Mouse (Mus musculus): ENCODE data around the gene Cers6. TPM values are rescaled to one million over a fixed set of nuclear protein-coding genes. Genes with fewer than 3 reads are reported as not detected.

Gene Cers6
- polyA plus RNA-seq, 1 experiment from 2014 or later, result 82.3 TPM

DNA sequence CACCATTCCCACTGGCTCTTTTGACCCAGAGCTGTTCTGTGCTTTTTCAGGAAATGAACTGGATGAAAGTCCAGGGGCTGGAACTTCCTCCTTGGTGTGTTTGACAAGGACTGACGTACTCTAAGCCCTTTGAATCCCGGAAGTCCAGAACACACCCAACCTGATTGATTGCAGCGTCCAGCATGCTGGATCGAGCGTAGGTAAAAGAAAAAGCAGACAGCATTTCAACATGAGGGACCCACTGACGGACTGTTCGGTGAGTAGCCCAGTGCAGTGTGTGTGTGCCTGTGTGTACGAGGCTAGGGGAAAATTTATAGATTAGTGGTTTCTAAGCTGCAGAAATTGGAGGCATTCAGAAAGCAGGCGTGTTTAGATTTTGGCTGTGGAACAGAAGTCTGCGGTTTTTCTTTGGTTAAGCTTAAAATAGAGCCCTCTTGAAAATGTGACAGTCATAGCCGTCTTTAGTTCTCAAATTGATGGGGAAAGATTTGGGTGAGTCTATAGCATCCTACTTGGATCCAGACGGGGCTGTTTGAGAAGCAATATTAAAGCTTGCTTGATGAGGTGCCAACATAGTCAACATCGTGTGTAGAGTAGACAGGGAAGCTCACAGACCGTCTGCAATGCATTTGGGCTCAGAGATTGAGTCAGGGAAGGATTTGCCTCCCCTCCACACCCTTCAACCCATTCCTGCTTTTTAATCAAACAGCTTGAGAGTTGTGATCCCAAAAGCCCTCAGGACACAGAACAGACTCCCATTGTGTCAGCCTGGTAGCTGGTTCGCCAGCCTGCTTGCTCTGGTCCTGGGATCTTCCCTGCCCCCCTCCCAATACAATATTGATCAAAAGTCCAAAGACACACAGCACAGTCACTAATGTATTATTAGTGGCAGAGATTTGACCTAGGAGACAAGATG, 274.7 kb downstream of the Cers6 start, which contains the start of gene Nostrin:
Gene Nostrin, plus strand, starts transcription at position 140 of the 916 bp plus-strand sequence.
- Histone ChIP-seq H3K27me3 (ENCODE audit: control insufficient read depth, insufficient read depth, low read length) (no peaks in the 10 kb centered on the region), H3K27ac (ENCODE audit: low read depth, low read length) (no peak within 1 kb of the TSS), H3K4me2 (ENCODE audit: low read depth, low read length) (no peak within 1 kb of the TSS), H3K4me3 (ENCODE audit: low read depth, low read length) (no peak within 1 kb of the TSS), H3K36me3 (ENCODE audit: control insufficient read depth, insufficient read depth, low read length) (no peaks in the 10 kb centered on the region), H3K9ac (replicated peaks; ENCODE audit: low read depth, low read length) (no peak within 1 kb of the TSS), H3K9me3 (ENCODE audit: control insufficient read depth, low read length) (no peaks in the 10 kb centered on the region), H3K4me1 (ENCODE audit: control insufficient read depth, insufficient read depth, low read length) (no peaks in the 10 kb centered on the region)
- ATAC-seq (ENCODE audit: low read depth), result no peak
- 68% methylated on average over 15 of the region's 15 CpGs for WGBS

DNA sequence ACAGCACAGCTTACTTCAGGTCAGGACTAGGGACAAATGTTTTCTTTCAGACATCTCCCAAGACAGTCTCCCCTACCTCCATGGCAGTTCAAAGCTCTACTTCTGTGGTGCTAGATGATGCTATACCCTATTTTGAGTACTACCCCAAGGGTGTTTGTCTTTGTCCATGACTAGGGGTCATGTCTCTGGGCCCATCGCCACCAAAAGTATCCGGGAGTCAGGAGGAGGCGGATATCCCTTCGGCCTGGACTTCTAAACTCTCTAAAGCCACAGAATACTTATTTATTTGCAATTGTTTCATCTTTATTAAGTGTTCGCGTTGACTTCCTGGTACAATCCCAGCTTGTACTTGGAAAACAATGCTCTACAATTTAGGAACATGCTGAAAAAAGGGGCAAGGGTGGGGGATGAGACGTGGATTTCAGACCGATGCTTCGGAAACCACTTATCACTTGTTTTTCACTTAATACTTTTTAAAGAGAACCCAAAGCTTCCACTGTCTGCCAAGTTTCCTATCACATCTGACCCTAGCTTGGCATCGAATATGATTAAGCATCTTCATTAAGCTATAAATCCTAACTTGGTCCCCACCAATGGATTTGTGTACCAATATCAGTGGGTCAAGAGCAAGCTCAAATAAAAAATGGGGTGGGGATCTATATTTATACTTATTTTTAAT, 276.3 kb downstream of the Cers6 start:
- H3K9ac ChIP-seq (replicated peaks; ENCODE audit: low read depth, low read length), result no peak overlapping the region
- 92% methylated on average over 10 of the region's 10 CpGs for WGBS
- H3K4me3 ChIP-seq (ENCODE audit: low read depth, low read length), result no peak overlapping the region

DNA sequence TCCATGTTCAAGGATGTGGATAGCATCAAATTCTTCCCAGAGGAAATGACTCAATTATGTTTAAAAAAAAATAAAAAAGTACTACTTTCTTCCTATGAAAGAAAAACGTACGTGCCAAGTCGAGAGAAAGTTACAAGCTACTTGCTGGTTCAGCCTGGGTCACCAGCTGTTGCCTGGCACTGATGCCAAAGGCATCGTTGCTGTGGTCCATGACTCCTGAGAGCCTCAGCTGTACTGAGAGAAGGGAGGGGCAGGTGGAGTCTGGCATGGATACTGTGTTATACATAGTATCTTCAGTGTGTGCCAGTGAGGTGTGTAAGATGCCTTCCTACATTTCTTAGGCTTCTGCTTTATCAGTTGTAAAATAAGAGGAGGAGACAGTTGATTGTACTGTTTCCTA, 277.5 kb downstream of the Cers6 start:
- no peaks in the 10 kb centered on the region for H3K9me3 ChIP-seq (ENCODE audit: control insufficient read depth, low read length)
- no peaks in the 10 kb centered on the region for H3K36me3 ChIP-seq (ENCODE audit: control insufficient read depth, insufficient read depth, low read length)
- H3K4me3 ChIP-seq (ENCODE audit: low read depth, low read length), result no peak overlapping the region
- no peaks in the 10 kb centered on the region for H3K4me1 ChIP-seq (ENCODE audit: control insufficient read depth, insufficient read depth, low read length)
- H3K9ac ChIP-seq (replicated peaks; ENCODE audit: low read depth, low read length), result no peak overlapping the region
- no peaks in the 10 kb centered on the region for H3K27me3 ChIP-seq (ENCODE audit: control insufficient read depth, insufficient read depth, low read length)
- no peak overlapping the region for H3K4me2 ChIP-seq (ENCODE audit: low read depth, low read length)
- no peak overlapping the region for H3K27ac ChIP-seq (ENCODE audit: low read depth, low read length)
- WGBS, result 58% methylated on average over 4 of the region's 4 CpGs
- ATAC-seq (ENCODE audit: low read depth), result no peak

More for the DNA sequence above, 276.3 kb downstream of the Cers6 start:
- H3K9me3 ChIP-seq (ENCODE audit: control insufficient read depth, low read length), result no peaks in the 10 kb centered on the region
- H3K27me3 ChIP-seq (ENCODE audit: control insufficient read depth, insufficient read depth, low read length), result no peaks in the 10 kb centered on the region
- no peak overlapping the region for H3K27ac ChIP-seq (ENCODE audit: low read depth, low read length)
- no peak for ATAC-seq (ENCODE audit: low read depth)
- H3K4me1 ChIP-seq (ENCODE audit: control insufficient read depth, insufficient read depth, low read length), result no peaks in the 10 kb centered on the region
- no peaks in the 10 kb centered on the region for H3K36me3 ChIP-seq (ENCODE audit: control insufficient read depth, insufficient read depth, low read length)
- H3K4me2 ChIP-seq (ENCODE audit: low read depth, low read length), result no peak overlapping the region

DNA sequence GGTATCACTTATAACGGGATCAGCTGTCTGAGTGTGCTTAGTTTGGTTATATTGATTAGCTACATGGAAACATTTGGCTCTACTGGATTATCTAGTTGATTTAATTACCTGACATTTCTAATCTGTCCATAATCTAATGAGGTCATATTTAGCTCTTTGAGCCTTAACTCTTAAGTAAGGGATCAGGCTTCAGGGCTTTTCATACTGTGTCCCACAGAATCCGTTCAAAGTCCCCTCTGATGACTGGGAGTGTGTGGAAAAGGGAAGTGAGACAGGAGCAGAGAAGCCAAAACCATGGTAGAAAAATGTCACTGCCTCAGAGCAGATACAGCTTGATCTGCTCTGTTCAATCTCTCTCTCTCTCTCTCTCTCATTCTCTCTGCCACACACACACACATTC, 279.0 kb downstream of the Cers6 start:
- Histone ChIP-seq H3K4me1 (ENCODE audit: control insufficient read depth, insufficient read depth, low read length) (no peaks in the 10 kb centered on the region), H3K27me3 (ENCODE audit: control insufficient read depth, insufficient read depth, low read length) (no peaks in the 10 kb centered on the region), H3K36me3 (ENCODE audit: control insufficient read depth, insufficient read depth, low read length) (no peaks in the 10 kb centered on the region), H3K27ac (ENCODE audit: low read depth, low read length) (no peak overlapping the region), H3K9ac (replicated peaks; ENCODE audit: low read depth, low read length) (no peak overlapping the region), H3K4me3 (ENCODE audit: low read depth, low read length) (no peak overlapping the region), H3K9me3 (ENCODE audit: control insufficient read depth, low read length) (no peaks in the 10 kb centered on the region), H3K4me2 (ENCODE audit: low read depth, low read length) (no peak overlapping the region)
- ATAC-seq (ENCODE audit: low read depth), result no peak
- WGBS, result 79% methylated on average over 2 of the region's 2 CpGs

DNA sequence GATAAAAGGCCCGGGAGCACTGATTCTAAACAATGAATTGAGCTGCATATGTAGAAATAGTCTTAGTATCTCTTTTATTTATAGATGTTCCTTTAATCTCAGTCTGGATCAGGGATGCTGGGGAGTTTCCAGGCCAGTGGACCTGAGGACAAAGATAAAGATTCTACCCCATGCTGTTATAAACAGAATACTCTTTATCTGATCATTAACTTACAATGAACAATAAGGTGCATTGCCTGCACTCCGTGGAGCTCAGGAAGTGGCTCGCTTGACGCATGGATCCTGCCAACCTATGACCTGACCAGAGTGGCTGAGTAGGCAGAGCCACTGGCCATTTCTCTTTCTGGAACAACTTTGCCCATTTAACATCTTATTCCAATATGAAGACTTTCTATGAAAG, 279.6 kb downstream of the Cers6 start:
- Histone ChIP-seq H3K36me3 (ENCODE audit: control insufficient read depth, insufficient read depth, low read length) (no peaks in the 10 kb centered on the region), H3K9me3 (ENCODE audit: control insufficient read depth, low read length) (no peaks in the 10 kb centered on the region), H3K4me3 (ENCODE audit: low read depth, low read length) (no peak overlapping the region), H3K9ac (replicated peaks; ENCODE audit: low read depth, low read length) (no peak overlapping the region), H3K4me1 (ENCODE audit: control insufficient read depth, insufficient read depth, low read length) (no peaks in the 10 kb centered on the region), H3K4me2 (ENCODE audit: low read depth, low read length) (no peak overlapping the region), H3K27ac (ENCODE audit: low read depth, low read length) (no peak overlapping the region), H3K27me3 (ENCODE audit: control insufficient read depth, insufficient read depth, low read length) (no peaks in the 10 kb centered on the region)
- WGBS, result 78% methylated on average over 4 of the region's 4 CpGs
- ATAC-seq (ENCODE audit: low read depth), result no peak

DNA sequence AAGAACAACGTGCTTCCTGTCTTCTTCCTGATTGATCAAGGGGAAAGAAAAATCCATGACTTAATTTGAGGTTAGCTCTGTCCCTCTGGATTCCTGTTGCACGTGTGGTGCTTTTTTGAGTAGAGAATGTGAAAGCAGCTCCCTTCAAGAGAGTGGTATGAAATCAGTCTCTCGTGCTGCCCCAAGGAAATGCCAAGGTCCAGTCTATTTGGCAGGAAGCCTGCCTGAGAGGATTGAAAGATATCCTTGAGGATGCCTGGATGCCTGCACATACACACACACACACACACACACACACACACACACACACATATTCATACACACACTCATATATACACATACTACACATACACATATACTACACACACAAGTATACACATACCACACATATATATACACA, 287.4 kb downstream of the Cers6 start:
- H3K27me3 ChIP-seq (ENCODE audit: control insufficient read depth, insufficient read depth, low read length), result no peaks in the 10 kb centered on the region
- no peak for ATAC-seq (ENCODE audit: low read depth)
- H3K9ac ChIP-seq (replicated peaks; ENCODE audit: low read depth, low read length), result no peak overlapping the region
- no peak overlapping the region for H3K4me3 ChIP-seq (ENCODE audit: low read depth, low read length)
- H3K27ac ChIP-seq (ENCODE audit: low read depth, low read length), result no peak overlapping the region
- H3K9me3 ChIP-seq (ENCODE audit: control insufficient read depth, low read length), result no peaks in the 10 kb centered on the region
- no peaks in the 10 kb centered on the region for H3K4me1 ChIP-seq (ENCODE audit: control insufficient read depth, insufficient read depth, low read length)
- H3K4me2 ChIP-seq (ENCODE audit: low read depth, low read length), result no peak overlapping the region
- WGBS, result 75% methylated on average over 3 of the region's 3 CpGs
- no peaks in the 10 kb centered on the region for H3K36me3 ChIP-seq (ENCODE audit: control insufficient read depth, insufficient read depth, low read length)

DNA sequence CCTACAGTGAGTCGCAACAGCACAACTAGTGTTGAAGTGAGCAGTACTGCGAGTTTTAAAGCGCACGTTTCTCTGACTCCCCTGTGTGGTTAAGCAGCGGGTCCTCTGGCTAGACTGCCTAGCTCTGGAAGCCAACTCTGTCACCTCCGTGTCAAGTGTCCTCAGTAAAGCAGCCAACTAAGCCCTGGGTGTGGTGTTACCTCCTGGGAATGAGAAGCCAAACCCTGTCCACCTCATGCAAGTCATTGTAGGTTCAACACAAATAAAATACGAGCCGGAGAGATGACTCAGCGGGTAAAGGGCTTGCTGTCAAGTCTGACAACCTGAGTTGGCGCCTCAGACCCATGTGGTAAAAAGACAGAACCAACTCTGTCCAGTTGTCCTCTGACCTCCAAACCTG, 287.9 kb downstream of the Cers6 start:
- H3K4me2 ChIP-seq (ENCODE audit: low read depth, low read length), result no peak overlapping the region
- no peaks in the 10 kb centered on the region for H3K36me3 ChIP-seq (ENCODE audit: control insufficient read depth, insufficient read depth, low read length)
- 93% methylated on average over 10 of the region's 10 CpGs for WGBS
- H3K4me1 ChIP-seq (ENCODE audit: control insufficient read depth, insufficient read depth, low read length), result no peaks in the 10 kb centered on the region
- H3K27ac ChIP-seq (ENCODE audit: low read depth, low read length), result no peak overlapping the region
- no peaks in the 10 kb centered on the region for H3K9me3 ChIP-seq (ENCODE audit: control insufficient read depth, low read length)
- H3K9ac ChIP-seq (replicated peaks; ENCODE audit: low read depth, low read length), result no peak overlapping the region
- H3K4me3 ChIP-seq (ENCODE audit: low read depth, low read length), result no peak overlapping the region
- H3K27me3 ChIP-seq (ENCODE audit: control insufficient read depth, insufficient read depth, low read length), result no peaks in the 10 kb centered on the region
- ATAC-seq (ENCODE audit: low read depth), result no peak

DNA sequence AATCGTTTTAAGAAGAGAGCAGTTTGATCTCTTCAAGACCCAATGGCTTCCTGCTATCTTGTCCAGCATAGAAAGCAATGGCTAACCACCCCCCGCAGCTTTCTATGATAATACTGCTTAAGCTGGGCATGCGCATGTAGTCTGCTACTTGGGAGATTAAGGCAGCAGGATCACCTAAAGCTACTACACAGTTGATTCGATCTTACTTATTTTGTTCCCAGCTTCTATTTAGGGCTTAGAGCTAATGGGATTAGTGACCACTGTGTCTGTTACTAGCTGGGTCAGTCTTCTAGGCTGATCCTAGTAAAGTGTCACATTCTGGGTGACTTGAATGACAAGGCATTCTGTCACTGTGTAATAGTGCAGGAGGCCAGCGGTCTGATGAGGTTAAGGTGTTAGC, 289.6 kb downstream of the Cers6 start:
- Histone ChIP-seq H3K27ac (ENCODE audit: low read depth, low read length) (no peak overlapping the region), H3K9me3 (ENCODE audit: control insufficient read depth, low read length) (no peaks in the 10 kb centered on the region), H3K27me3 (ENCODE audit: control insufficient read depth, insufficient read depth, low read length) (no peaks in the 10 kb centered on the region), H3K36me3 (ENCODE audit: control insufficient read depth, insufficient read depth, low read length) (no peaks in the 10 kb centered on the region), H3K4me3 (ENCODE audit: low read depth, low read length) (no peak overlapping the region), H3K4me2 (ENCODE audit: low read depth, low read length) (no peak overlapping the region), H3K4me1 (ENCODE audit: control insufficient read depth, insufficient read depth, low read length) (no peaks in the 10 kb centered on the region), H3K9ac (replicated peaks; ENCODE audit: low read depth, low read length) (no peak overlapping the region)
- 87% methylated on average over 5 of the region's 5 CpGs for WGBS
- ATAC-seq (ENCODE audit: low read depth), result no peak

DNA sequence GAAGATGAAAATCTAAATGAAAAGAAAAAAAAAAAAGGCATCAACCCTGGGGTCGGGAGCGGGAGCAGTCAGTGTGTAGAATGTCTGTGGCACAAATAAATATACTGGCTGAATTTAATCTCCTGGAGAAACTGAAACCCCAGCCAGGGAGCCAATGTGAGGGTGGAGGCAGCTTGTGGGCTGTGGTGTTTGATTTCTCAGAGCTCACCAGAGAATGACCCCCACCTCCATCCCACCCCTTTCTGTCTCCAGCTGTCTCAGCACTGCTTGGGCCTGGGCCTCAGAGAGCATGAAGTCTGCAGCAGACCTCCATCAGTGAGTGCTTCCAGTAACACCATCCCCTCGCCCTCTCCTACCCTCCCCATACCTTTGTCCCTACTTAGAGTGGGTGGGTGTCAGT, 294.6 kb downstream of the Cers6 start:
- H3K27me3 ChIP-seq (ENCODE audit: control insufficient read depth, insufficient read depth, low read length), result no peaks in the 10 kb centered on the region
- no peak overlapping the region for H3K9ac ChIP-seq (replicated peaks; ENCODE audit: low read depth, low read length)
- H3K27ac ChIP-seq (ENCODE audit: low read depth, low read length), result no peak overlapping the region
- no peak for ATAC-seq (ENCODE audit: low read depth)
- no peaks in the 10 kb centered on the region for H3K9me3 ChIP-seq (ENCODE audit: control insufficient read depth, low read length)
- no peaks in the 10 kb centered on the region for H3K4me1 ChIP-seq (ENCODE audit: control insufficient read depth, insufficient read depth, low read length)
- no peak overlapping the region for H3K4me3 ChIP-seq (ENCODE audit: low read depth, low read length)
- 82% methylated on average over 3 of the region's 3 CpGs for WGBS
- H3K36me3 ChIP-seq (ENCODE audit: control insufficient read depth, insufficient read depth, low read length), result no peaks in the 10 kb centered on the region
- H3K4me2 ChIP-seq (ENCODE audit: low read depth, low read length), result no peak overlapping the region
